Mouse (Mus musculus): ENCODE data around the gene Zfp593.

Gene Zfp593

DNA sequence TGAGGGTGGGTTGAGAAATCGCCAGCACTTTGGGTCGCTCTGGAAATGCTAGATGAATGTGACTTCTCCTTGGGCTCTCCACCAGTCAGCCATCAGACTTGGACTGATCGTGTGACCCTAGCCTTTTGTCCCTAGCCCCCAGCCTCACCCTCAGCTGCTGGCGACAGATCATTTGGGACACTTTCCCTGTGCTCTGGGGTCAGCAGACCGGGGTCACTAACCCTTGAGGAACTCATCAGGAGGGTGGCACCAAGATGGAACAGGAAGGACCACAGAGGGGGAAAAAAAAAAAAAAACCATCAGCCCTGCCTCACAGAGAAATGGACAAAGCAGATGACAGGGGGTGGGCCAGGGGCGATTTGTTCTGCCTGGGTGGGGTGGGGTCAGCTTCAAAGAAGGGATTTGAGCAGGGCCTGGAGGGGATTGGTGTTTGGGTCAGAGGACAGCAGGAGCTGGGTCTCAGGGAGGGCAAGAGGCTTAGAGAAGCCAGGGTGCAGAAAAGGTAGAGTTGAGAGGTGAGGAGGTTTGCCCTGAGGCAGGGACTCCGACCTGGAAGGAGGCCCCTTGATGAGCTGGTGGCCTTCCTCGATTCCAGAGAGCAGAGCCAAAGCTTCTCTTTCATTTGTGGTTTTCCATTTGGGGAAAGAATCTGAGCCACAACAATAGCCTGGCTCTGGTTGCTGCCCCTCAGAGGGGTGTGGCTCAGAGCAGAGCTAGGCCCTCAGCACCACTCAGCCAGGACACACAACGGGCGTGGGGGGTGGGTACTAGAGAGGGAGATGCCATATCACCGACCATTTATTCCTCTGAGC lies 12.0 kb upstream of the Zfp593 start:
- DNase-seq (ENCODE audit: low read depth, low spot score), result no peak

DNA sequence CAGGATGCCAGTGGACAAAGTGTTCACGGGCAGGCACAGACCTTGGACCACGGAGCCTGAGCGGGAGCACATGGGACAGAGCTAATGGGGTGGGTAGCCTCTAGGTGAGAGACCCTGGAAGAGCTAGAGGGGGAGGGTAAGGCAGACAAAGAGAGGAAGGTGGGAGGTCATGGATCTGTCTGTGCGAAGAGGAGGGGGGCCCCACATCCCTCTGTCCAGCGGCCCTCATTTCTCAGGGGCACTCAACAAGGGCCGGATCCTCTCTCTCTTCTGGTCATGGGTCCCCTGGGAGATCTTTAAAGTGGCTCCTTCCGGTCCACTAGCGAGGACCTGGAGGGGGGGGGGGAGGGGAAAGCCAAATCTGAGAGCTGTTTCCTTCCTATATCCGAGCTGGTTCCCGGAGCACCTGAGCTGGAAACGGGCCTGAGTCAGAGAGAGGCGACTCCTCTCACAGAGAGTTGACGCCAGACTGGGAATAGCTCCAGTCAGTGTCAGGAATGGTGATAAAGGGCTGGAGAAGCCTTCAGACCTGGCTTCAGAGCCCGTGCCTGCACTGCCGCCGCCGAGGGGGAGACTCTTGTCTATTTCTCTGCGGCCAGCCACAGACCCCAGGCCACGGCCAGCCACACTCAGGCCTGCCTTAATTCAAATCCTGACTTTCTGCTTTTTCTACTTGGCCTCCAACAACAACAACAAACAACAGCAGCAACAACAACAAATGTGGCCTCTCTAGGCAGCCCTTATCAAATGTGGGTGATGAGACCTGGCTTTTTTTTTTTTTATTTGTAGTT lies 11.2 kb upstream of the Zfp593 start:
- DNase-seq (ENCODE audit: low read depth, low spot score), result no peak

GRCm38 (mm10) chr4:134255854-134256253 lies 10.5 kb upstream of the Zfp593 start:
- no peak for DNase-seq (ENCODE audit: low read depth, low spot score)

- no peak for DNase-seq (ENCODE audit: low read depth, low spot score)
Observed at GRCm38 (mm10) chr4:134254835-134255234, 9.4 kb upstream of the Zfp593 start.

GRCm38 (mm10) chr4:134253722-134254324 lies 8.4 kb upstream of the Zfp593 start, which contains the start of gene Grrp1:
TSS of gene Grrp1 (minus strand) at chr4:134254106.
- no peak for DNase-seq (ENCODE audit: low read depth, low spot score)

- no peak for DNase-seq (ENCODE audit: low read depth, low spot score)
Observed at GRCm38 (mm10) chr4:134252911-134253721, 7.7 kb upstream of the Zfp593 start.

DNA sequence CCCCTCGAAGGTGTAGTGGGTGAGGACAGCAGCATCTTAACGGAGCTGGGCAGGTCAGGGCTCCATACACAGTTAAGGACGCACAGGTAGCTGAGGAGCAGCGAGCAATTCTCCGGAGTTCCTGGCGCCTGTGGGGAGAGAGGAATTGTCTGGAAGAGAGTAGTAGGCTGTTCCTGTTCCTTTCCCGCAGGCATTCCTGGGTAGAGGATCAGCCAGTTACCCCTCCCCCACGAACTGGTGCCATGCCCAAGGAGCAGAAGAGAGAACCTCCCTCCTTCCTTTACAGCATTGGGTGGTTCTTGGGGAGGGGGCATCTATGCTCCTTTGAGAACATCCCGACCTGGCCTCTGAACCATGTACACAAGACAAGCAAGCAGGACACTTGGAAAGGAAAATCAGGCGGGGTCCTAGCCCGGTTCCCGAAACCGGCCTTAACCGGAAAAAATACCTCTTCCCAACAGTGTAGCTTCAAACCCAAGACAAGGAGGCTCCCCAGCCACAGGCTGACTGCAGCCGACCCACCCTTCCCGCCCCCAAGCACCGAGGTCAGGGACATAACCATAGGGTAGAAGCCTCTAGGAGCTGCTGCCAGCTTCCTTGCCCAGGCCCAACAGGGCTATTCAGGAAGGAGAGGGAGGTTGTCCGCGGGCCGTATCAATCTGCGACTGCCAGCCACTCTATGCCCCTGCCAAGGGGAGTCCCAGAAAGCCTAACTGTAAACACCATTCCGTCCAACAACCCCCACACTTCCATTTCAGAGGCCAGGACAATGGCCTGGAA lies 6.9 kb upstream of the Zfp593 start:
- DNase-seq (ENCODE audit: low read depth, low spot score), result no peak

DNA sequence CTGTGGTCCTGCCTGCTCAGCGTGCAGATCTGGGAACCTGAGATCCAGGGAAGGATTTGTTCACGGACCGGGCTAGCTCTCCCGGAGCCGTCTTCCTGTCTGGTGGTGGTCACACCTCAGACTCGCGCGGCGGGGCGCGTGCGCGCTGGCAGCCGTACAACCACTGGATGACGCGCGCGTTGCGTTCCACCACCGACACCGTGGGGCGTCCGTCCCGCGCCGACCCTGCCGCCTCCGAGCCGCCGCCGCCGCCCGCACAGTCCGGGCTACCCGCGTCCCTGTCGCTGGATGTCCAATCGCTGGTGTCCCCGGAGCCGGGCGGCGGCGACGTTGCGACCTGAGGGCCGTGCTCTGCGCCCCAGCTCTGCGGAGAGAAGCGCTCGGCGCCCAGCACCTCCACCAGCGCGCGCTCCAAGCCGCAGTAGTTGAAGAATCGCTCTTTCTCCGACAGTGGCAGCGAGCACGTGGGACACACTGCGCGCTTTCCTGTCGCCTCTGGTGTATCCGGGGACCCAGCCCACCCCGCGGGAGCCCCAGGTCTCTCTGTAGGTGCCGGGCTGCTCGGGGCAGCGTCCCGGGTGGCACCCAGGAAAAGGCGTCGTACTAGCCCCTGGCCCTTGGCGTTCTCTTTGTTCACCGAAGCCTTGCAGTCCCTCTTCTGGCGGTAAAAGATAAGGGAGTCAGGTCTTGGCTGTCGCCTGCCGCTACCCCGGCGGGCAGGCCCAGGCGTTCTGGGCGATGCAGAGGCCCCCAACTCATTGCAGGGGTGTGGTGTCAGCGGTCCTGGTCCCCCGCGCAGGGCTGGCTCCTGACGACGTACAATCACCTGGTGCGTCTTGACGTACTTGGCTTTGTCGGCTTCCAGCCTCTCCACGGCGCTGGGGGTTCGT lies 6.1 kb upstream of the Zfp593 start:
- no peak for DNase-seq (ENCODE audit: low read depth, low spot score)

DNA sequence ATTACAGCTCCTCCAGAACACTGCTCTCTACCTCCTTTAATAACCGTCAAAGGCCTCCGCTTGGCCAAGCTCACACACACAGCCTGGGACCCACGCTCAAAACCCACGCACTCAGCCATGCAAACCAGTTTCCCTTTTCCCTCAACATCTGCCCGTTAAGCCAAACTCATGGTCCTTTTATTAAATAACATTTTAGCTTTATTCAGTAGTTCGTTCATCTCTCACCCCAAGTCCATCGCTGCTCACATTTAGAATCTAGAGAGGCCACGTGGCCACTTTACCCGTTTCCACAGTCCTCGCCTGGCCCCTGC lies 5.5 kb upstream of the Zfp593 start:
- no peak for DNase-seq (ENCODE audit: low read depth, low spot score)

DNA sequence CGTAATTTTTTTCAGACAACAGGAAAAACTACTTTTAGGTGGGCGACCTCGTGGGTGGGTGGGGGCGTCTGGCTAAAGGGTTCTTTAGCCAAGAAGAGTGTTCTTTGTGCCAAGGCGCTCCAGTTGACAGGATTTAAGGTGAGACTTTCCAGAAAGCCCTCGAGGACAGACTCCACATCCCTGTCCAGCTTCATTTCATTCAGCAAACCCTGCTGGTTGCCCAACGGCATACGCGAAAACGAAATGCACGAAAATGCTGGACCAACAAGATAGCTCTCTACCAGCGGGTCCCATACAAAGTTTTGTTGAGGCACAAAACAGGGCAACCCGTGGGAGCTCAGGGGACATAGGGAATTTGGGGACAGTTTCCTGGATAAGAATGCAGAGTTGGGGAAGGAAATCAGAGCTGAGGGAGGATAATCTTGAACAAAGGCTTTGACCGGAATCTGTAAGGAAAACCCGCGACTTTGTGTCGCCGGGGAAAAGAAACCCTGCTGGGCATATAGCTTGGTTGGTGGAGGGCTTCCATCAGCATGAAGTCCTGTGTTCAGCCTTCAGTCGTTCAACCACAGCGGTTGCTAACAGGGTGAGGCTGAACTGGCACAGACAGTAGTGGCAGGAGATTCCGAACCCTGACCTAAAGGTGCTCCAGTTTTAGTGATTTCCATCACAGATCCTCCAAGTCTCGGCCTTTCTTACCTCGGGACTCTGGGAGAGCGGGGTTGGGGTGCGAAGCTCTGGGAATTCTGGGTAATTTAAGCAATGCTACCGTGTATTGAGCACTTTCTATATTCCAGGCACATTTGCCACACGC lies 4.9 kb upstream of the Zfp593 start:
- DNase-seq (ENCODE audit: low read depth, low spot score), result no peak

GRCm38 (mm10) chr4:134249651-134250050 lies 4.3 kb upstream of the Zfp593 start:
- DNase-seq (ENCODE audit: low read depth, low spot score), result no peak

DNA sequence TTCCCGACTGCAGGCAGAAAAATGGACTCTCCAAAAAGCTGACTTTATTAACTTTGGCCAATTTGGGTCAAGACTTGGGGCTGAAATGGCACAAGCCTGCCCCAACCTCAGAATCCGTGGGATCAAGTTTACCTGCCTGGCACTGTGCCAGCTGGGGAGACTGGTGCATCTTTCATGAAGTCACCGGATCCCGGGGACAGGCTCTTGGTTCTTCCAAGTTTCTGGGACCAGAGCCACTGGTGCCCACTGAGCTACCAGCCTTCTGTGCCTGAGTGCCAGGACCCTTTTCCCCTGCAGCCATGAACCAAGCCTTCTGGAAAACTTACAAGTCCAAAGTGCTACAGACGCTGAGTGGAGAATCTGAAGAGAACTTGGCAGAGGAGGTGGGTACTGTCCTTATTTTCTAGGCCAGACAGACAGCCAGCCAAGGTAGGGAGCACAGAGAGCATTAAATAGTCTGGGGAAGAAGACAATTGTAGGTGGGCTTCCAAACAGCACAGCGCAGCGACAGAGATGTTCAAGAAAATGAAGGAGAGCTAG lies 1.4 kb upstream of the Zfp593 start, which contains the start of gene Gm30191:
Gene Gm30191, plus strand, starts transcription at position 217 of the 540 bp plus-strand sequence.
- no peak for DNase-seq (ENCODE audit: low read depth, low spot score)

DNA sequence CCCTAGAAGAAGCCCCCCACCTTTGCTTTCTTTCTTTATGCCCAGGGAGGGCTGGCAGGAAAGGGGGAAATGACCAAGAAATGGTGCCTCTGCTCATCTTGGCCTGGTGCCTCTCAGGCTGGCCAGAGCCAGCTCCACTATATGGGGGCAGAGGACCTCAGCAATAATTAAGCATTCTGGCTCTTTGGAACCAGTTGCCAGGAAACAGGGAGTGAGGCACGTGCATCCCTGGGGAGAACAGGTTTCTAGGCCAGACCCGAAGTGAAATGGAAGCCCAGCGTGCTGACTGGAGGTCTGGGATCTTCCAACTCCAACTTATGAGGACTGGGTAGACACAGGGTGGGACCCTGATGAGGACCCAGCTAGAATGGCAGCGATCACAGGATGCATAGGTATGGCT lies 864 bp upstream of the Zfp593 start:
- no peak for DNase-seq (ENCODE audit: low read depth, low spot score)

GRCm38 (mm10) chr4:134243516-134244250 lies 1.7 kb downstream of the Zfp593 start, which contains the start of gene E130218I03Rik:
TSS of gene E130218I03Rik (plus strand) at chr4:134243662.
- DNase-seq (ENCODE audit: low read depth, low spot score), result no peak

- DNase-seq (ENCODE audit: low read depth, low spot score), result no peak
Observed at GRCm38 (mm10) chr4:134238686-134239085, 6.7 kb downstream of the Zfp593 start.

DNA sequence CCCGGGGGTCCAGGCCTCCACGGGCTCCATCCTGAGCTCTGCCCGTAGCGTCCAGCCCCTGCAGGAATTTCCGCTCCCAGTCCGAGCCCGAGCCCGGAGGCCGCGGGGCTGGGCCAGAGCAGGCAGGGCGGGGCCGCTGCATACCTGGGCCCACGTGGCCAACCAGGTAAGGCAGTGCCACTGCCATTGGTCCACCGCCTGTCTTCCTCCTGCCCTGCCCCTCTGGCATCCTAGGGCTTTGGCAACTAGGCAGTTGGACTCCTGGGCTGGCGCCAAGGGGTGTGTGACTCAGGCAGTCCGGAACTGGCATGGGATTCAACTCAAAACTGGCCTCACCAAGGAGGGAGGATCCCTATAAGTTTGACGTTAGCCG lies 7.1 kb downstream of the Zfp593 start, which contains the start of gene Cnksr1:
Gene Cnksr1, minus strand, starts transcription at position 121 of the 373 bp plus-strand sequence.
- DNase-seq (ENCODE audit: low read depth, low spot score), result no peak

- no peak for DNase-seq (ENCODE audit: low read depth, low spot score)
Observed at GRCm38 (mm10) chr4:134237582-134238278, 7.7 kb downstream of the Zfp593 start.
